Mouse (Mus musculus) C2C12 (cell line): ENCODE measurements around the gene Nup88. TPM values are rescaled to one million over a fixed set of nuclear protein-coding genes. Genes with fewer than 3 reads are reported as not detected.

ENCODE experiments used
- H3K27me3 ChIP-seq: one replicate; pipeline ENCODE4 v1.6.1; 2011; ENCODE audit not compliant: control insufficient read depth, insufficient read depth, insufficient read length
- H3K36me3 ChIP-seq: one replicate; pipeline ENCODE4 v1.6.1; 2011; ENCODE audit not compliant: control insufficient read depth, insufficient read depth
- H3K4me3 ChIP-seq: one replicate; pipeline ENCODE4 v1.5.1; 2011; ENCODE audit warnings: mild to moderate bottlenecking, control low read depth; ENCODE audit not compliant: poor library complexity, insufficient read depth, severe bottlenecking
- H3K79me2 ChIP-seq: one replicate; pipeline ENCODE4 v1.6.1; 2011; ENCODE audit not compliant: control insufficient read depth, insufficient read depth
- H3K79me3 ChIP-seq: one replicate; pipeline ENCODE4 v1.6.1; 2011; ENCODE audit warnings: low read depth, control low read depth
- H3ac ChIP-seq: one replicate; pipeline ENCODE3; 2011; ENCODE audit warnings: low read depth; ENCODE audit not compliant: control insufficient read depth, insufficient read length
- CEBPB ChIP-seq: IDR thresholded peaks from one replicate; pipeline ENCODE4 v1.6.1; 2011; ENCODE audit warnings: low read depth, mild to moderate bottlenecking, control low read depth, moderate library complexity
- CTCF ChIP-seq: IDR thresholded peaks from one replicate; pipeline ENCODE4 v1.5.1; 2011; ENCODE audit not compliant: control insufficient read depth, insufficient read depth, insufficient read length
- FOSL1 ChIP-seq: IDR thresholded peaks from one replicate; pipeline ENCODE4 v1.8.0; 2011; ENCODE audit warnings: mild to moderate bottlenecking, low read length; ENCODE audit not compliant: poor library complexity, insufficient read depth, severe bottlenecking
- MAX ChIP-seq: IDR thresholded peaks from one replicate; pipeline ENCODE4 v1.6.1; 2011; ENCODE audit warnings: mild to moderate bottlenecking, control low read depth
- MYOD1 ChIP-seq: IDR thresholded peaks from one replicate; pipeline ENCODE4 v1.6.1; 2011; ENCODE audit warnings: low read depth; ENCODE audit not compliant: control insufficient read depth, insufficient read length
- MYOG ChIP-seq: IDR thresholded peaks from one replicate; pipeline ENCODE4 v1.6.1; 2011; ENCODE audit not compliant: control insufficient read depth, insufficient read length; ENCODE audit errors: extremely low read depth
- USF1 ChIP-seq: IDR thresholded peaks from one replicate; pipeline ENCODE4 v1.6.1; 2011; ENCODE audit warnings: low read depth, mild to moderate bottlenecking, control low read depth, moderate library complexity
- polyA plus RNA-seq: library from polyadenylated mRNA; unstranded; fragments of >200 nt; fragmentation: generic; extraction: Trizol; gene quantifications from one replicate; pipeline ENCODE4 v1.2.1, GENCODE M21; 2012; ENCODE audit warnings: missing spikeins

Nup88 gene
- polyA plus RNA-seq, 1 experiment, result 57.1 TPM

- no peak overlapping the region for H3K4me3 ChIP-seq
- peaks cover 73% of the 10 kb centered on the region for H3K36me3 ChIP-seq
- no peak overlapping the region for H3ac ChIP-seq
Measured at GRCm38 (mm10) chr11:70964222-70964907, 5.4 kb downstream of the Nup88 start.

GRCm38 (mm10) chr11:70960786-70961554 is 8.8 kb downstream of the Nup88 start:
- TF ChIP-seq MYOD1 (no peak), CTCF (no peak), MYOG (no peak), USF1 (no peak), CEBPB (no peak), MAX (no peak), FOSL1 (no peak)
- peaks cover 4% of the 10 kb centered on the region for H3K79me3 ChIP-seq
- no peaks in the 10 kb centered on the region for H3K27me3 ChIP-seq
- H3ac ChIP-seq, result no peak overlapping the region
- peaks cover 96% of the 10 kb centered on the region for H3K36me3 ChIP-seq
- no peak overlapping the region for H3K4me3 ChIP-seq
- H3K79me2 ChIP-seq, result peaks cover 26% of the 10 kb centered on the region

More at GRCm38 (mm10) chr11:70964222-70964907, 5.4 kb downstream of the Nup88 start:
- no peaks in the 10 kb centered on the region for H3K27me3 ChIP-seq
- peaks cover 54% of the 10 kb centered on the region for H3K79me2 ChIP-seq
- peaks cover 21% of the 10 kb centered on the region for H3K79me3 ChIP-seq
- TF ChIP-seq MYOG, result no peak
- no peak for TF ChIP-seq MAX
- TF ChIP-seq MYOD1, result no peak
- TF ChIP-seq CEBPB, result no peak
- no peak for TF ChIP-seq USF1
- TF ChIP-seq CTCF, result no peak
- TF ChIP-seq FOSL1, result no peak

- no peak for TF ChIP-seq FOSL1
- TF ChIP-seq CTCF, result no peak
- no peak for TF ChIP-seq MYOD1
- no peak for TF ChIP-seq MAX
- no peak for TF ChIP-seq CEBPB
- Histone ChIP-seq H3ac (no peak overlapping the region), H3K79me3 (no peaks in the 10 kb centered on the region), H3K79me2 (no peaks in the 10 kb centered on the region), H3K4me3 (no peak overlapping the region), H3K27me3 (no peaks in the 10 kb centered on the region), H3K36me3 (peaks cover 91% of the 10 kb centered on the region)
Measured at GRCm38 (mm10) chr11:70954711-70955110, 15.1 kb downstream of the Nup88 start.

- no peak overlapping the region for H3K4me3 ChIP-seq
- no peak overlapping the region for H3ac ChIP-seq
- H3K36me3 ChIP-seq, result peaks cover 98% of the 10 kb centered on the region
- no peaks in the 10 kb centered on the region for H3K79me2 ChIP-seq
- no peaks in the 10 kb centered on the region for H3K79me3 ChIP-seq
- TF ChIP-seq MAX (no peak), MYOD1 (no peak), FOSL1 (no peak), USF1 (no peak), MYOG (no peak), CEBPB (no peak), CTCF (no peak)
- no peaks in the 10 kb centered on the region for H3K27me3 ChIP-seq
Measured at GRCm38 (mm10) chr11:70944935-70945817, 24.6 kb downstream of the Nup88 start.

GRCm38 (mm10) chr11:70943651-70944050 is 26.1 kb downstream of the Nup88 start:
- TF ChIP-seq CTCF (no peak), MAX (no peak), FOSL1 (no peak), CEBPB (no peak), MYOD1 (no peak), USF1 (no peak), MYOG (no peak)
- Histone ChIP-seq H3K79me3 (no peaks in the 10 kb centered on the region), H3K4me3 (no peak overlapping the region), H3K36me3 (peaks cover 85% of the 10 kb centered on the region), H3ac (no peak overlapping the region), H3K79me2 (no peaks in the 10 kb centered on the region), H3K27me3 (no peaks in the 10 kb centered on the region)
